ENCODE assay signal across 8 mouse cellular contexts in genomic region chr12:117820138-117820858, GRCm38 (mm10). TPM values are rescaled to one million over a fixed set of nuclear protein-coding genes. Genes with fewer than 3 reads are reported as not detected.
A peak's percentile ranks its signal among the peaks of the same experiment; 100 is the strongest.
DNase-seq lines count a peak whose midpoint lies in the region; ATAC-seq and TF ChIP-seq lines count a peak whose summit lies in the region.

No protein-coding gene starts in this region.

- no peaks in the 10 kb centered on the region for H3K9me3 ChIP-seq in intestine, embryonic 15.5 days
- H3K9me3 ChIP-seq in intestine, embryonic 16.5 days (ENCODE audit: control insufficient read depth, low read length), result no peaks in the 10 kb centered on the region
- no peaks in the 10 kb centered on the region for H3K9me3 ChIP-seq in E14TG2a.4 (ENCODE audit: low read length)
- H3K9me3 ChIP-seq in forebrain, embryonic 12.5 days, result no peaks in the 10 kb centered on the region

- no peaks in the 10 kb centered on the region for H3K27me3 ChIP-seq in intestine, embryonic 15.5 days (replicated peaks)
- no peaks in the 10 kb centered on the region for H3K27me3 ChIP-seq in intestine, embryonic 16.5 days (replicated peaks; ENCODE audit: control insufficient read depth, insufficient read depth, low read length)
- no peaks in the 10 kb centered on the region for H3K27me3 ChIP-seq in E14TG2a.4 (ENCODE audit: insufficient read depth, low read length)
- peaks cover 31% of the 10 kb centered on the region for H3K27me3 ChIP-seq in forebrain, embryonic 12.5 days

- 51% methylated on average over 4 of the region's 4 CpGs for WGBS in intestine, embryonic 15.5 days
- 56% methylated on average over 4 of the region's 4 CpGs for WGBS in intestine, embryonic 16.5 days
- 52% methylated on average over 4 of the region's 4 CpGs for WGBS in forebrain, embryonic 12.5 days

- DNase-seq in lung, postnatal 36 days, result peak; percentile 16
- DNase-seq in spleen, adult 12 weeks (ENCODE audit: low spot score), result no peak
- DNase-seq in urinary bladder, postnatal 25 days (ENCODE audit: low spot score), result no peak
- DNase-seq in urinary bladder, postnatal 10 days (ENCODE audit: low spot score), result no peak

- H3K27ac ChIP-seq in intestine, embryonic 15.5 days, result no peak overlapping the region
- no peak overlapping the region for H3K27ac ChIP-seq in intestine, embryonic 16.5 days (ENCODE audit: low read length)
- no peak overlapping the region for H3K27ac ChIP-seq in forebrain, embryonic 12.5 days

- H3K4me2 ChIP-seq in intestine, embryonic 15.5 days (replicated peaks), result no peak overlapping the region
- no peak overlapping the region for H3K4me2 ChIP-seq in intestine, embryonic 16.5 days (ENCODE audit: low read depth, low read length)
- H3K4me2 ChIP-seq in forebrain, embryonic 12.5 days, result no peak overlapping the region

- peak; percentile 35 for TF ChIP-seq CTCF in E14TG2a.4 (conservative IDR thresholded peaks at IDR 0.05; ENCODE audit: low read length)

- no peak overlapping the region for H3K4me3 ChIP-seq in intestine, embryonic 15.5 days (replicated peaks)
- H3K4me3 ChIP-seq in intestine, embryonic 16.5 days (ENCODE audit: low read length), result no peak overlapping the region
- H3K4me3 ChIP-seq in E14TG2a.4 (replicated peaks; ENCODE audit: low read length), result no peak overlapping the region
- no peak overlapping the region for H3K4me3 ChIP-seq in forebrain, embryonic 12.5 days (replicated peaks)

- 0 out of 2 replicates have a peak, but pooled peaks have one; percentile 36 for ATAC-seq in intestine, embryonic 15.5 days
- no peak for ATAC-seq in intestine, embryonic 16.5 days
- ATAC-seq in forebrain, embryonic 12.5 days (ENCODE audit: low FRiP score), result peak; percentile 30; the same call in 1 of the 2 replicates

- no peaks in the 10 kb centered on the region for H3K36me3 ChIP-seq in intestine, embryonic 15.5 days
- no peaks in the 10 kb centered on the region for H3K36me3 ChIP-seq in intestine, embryonic 16.5 days (ENCODE audit: control insufficient read depth, insufficient read depth, low read length)
- no peaks in the 10 kb centered on the region for H3K36me3 ChIP-seq in E14TG2a.4 (ENCODE audit: insufficient read depth, low read length)
- no peaks in the 10 kb centered on the region for H3K36me3 ChIP-seq in forebrain, embryonic 12.5 days (replicated peaks)

- H3K9ac ChIP-seq in intestine, embryonic 15.5 days, result no peak overlapping the region
- no peak overlapping the region for H3K9ac ChIP-seq in intestine, embryonic 16.5 days (ENCODE audit: low read depth, low read length)
- no peak overlapping the region for H3K9ac ChIP-seq in forebrain, embryonic 12.5 days

- no peaks in the 10 kb centered on the region for H3K4me1 ChIP-seq in intestine, embryonic 15.5 days (replicated peaks)
- no peaks in the 10 kb centered on the region for H3K4me1 ChIP-seq in intestine, embryonic 16.5 days (ENCODE audit: control insufficient read depth, insufficient read depth, low read length)
- H3K4me1 ChIP-seq in E14TG2a.4 (replicated peaks; ENCODE audit: low read depth, low read length), result no peaks in the 10 kb centered on the region
- H3K4me1 ChIP-seq in forebrain, embryonic 12.5 days, result no peaks in the 10 kb centered on the region

RNA-seq across cellular contexts. Expression of gene Cdca7l, which starts 16.2 kb away (rescaled TPM):
- 41.2 and 42.4 TPM in 2 replicates for polyA plus RNA-seq in intestine, embryonic 15.5 days (2015; fragmentation: Nextera tagmentation; extraction: Ambion mirVana)
- 31.9 and 33.0 TPM in 2 replicates for polyA plus RNA-seq in intestine, embryonic 16.5 days (2015; fragmentation: Nextera tagmentation; extraction: Ambion mirVana)
- 37.6 and 41.6 TPM in 2 replicates for polyA plus RNA-seq in forebrain, embryonic 12.5 days (2016; fragmentation: Nextera tagmentation; extraction: Ambion mirVana)
